Mouse (Mus musculus) liver, adult 2 months (tissue): Measurements from ENCODE around the gene Mettl16. TPM values are rescaled to one million over a fixed set of nuclear protein-coding genes. Genes with fewer than 3 reads are reported as not detected.

Experiments used
- DNase-seq: peaks from one replicate; pipeline ENCODE4 v3.0.0-alpha.2; 2011; ENCODE audit warnings: low read depth, low spot score; ENCODE audit errors: extremely low read depth
- H3K27ac ChIP-seq: fragments of 200-500 bp; replicated peaks from 2 replicates; pipeline ENCODE4 v1.5.1; 2012; ENCODE audit warnings: low read depth, mild to moderate bottlenecking, control low read depth, inconsistent platforms, low read length; ENCODE audit not compliant: insufficient read depth
- H3K27me3 ChIP-seq: fragments of 200-500 bp; 2 replicates; pipeline ENCODE4 v1.6.1; 2012; ENCODE audit warnings: mild to moderate bottlenecking, moderate library complexity, low read length, inconsistent platforms; ENCODE audit not compliant: control insufficient read depth, insufficient read depth
- H3K36me3 ChIP-seq: fragments of 200-500 bp; 2 replicates; pipeline ENCODE4 v1.6.1; 2012; ENCODE audit warnings: low read length, inconsistent platforms; ENCODE audit not compliant: control insufficient read depth, insufficient read depth
- H3K4me1 ChIP-seq: fragments of 200-500 bp; 2 replicates; pipeline ENCODE4 v1.6.1; 2011; ENCODE audit warnings: low read length; ENCODE audit not compliant: control insufficient read depth, insufficient read depth
- H3K4me3 ChIP-seq: fragments of 200-500 bp; 2 replicates; pipeline ENCODE4 v1.5.1; 2011; ENCODE audit warnings: low read depth, mild to moderate bottlenecking, control low read depth, low read length, moderate library complexity; ENCODE audit not compliant: insufficient read depth
- H3K79me2 ChIP-seq: fragments of 200-500 bp; 2 replicates; pipeline ENCODE4 v1.6.1; 2012; ENCODE audit warnings: inconsistent platforms, mild to moderate bottlenecking, low read length, moderate library complexity; ENCODE audit not compliant: control insufficient read depth, insufficient read depth
- H3K9ac ChIP-seq: fragments of 200-500 bp; 2 replicates; pipeline ENCODE4 v1.6.1; 2012; ENCODE audit warnings: low read depth, mild to moderate bottlenecking, control low read depth, inconsistent platforms, low read length
- CTCF ChIP-seq: fragments of 200-500 bp; IDR thresholded peaks from 2 replicates; pipeline ENCODE4 v1.5.1; 2011; ENCODE audit warnings: low read depth, low read length, control low read depth
- POLR2A ChIP-seq: fragments of 200-500 bp; IDR thresholded peaks from 2 replicates; pipeline ENCODE4 v1.6.1; 2011; ENCODE audit warnings: low read length, control low read depth; ENCODE audit not compliant: insufficient read depth; ENCODE audit errors: extremely low read depth
- whole genome bisulfite sequencing: fragments of 180-500 bp; shearing (Covaris S2); methylation state at CpG from one replicate; pipeline ENCODE4 v1.1.7; 2018; 5-methylcytosine and 5-hydroxymethylcytosine counted together
- polyA plus RNA-seq: library from polyadenylated mRNA; depleted of rRNA; stranded (reverse); fragments of >200 nt; gene quantifications from 2 replicates; pipeline ENCODE4 v1.2.3, GENCODE M21; 2012
- total RNA-seq: library from RNA; depleted of rRNA; stranded (reverse); fragments of >200 nt; gene quantifications from 2 replicates; pipeline ENCODE4 v1.2.3, GENCODE M21; 2014

Gene Mettl16
- total and polyA plus RNA-seq, 2 experiments: 3.4 to 5.1 TPM

DNA sequence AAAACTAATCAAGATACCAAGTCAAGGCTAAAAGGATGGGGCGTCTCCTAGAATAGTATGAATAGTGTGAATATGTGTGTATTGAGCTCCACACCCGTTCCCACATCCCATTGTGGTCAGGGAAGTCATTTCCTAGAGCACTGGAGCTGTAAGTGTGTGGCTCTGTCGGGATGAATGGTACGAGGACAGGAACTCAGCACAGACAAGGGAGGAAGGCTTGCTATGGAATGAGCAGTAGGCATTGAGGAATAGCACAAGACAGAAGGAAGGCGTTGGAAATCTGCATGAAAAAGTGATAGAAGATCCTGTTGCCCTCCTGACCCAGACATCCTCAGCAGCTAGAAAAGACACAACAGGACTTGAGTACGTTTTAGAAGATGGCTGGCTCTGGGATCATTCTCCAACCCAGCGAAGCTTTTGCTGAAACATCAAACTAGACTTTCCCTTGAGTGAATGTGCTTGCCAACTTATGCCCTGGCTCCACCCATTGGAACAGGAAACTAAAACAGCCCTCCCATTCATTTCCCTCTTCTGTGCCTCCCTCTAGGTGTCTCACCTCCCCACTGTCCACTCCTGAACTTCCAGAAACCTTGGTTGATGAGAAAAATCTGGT lies 57.3 kb downstream of the Mettl16 start:
- Histone ChIP-seq H3K27me3 (no peaks in the 10 kb centered on the region), H3K27ac (peak overlapping the region; percentile 53), H3K4me1 (peaks cover 33% of the 10 kb centered on the region), H3K79me2 (peaks cover 2% of the 10 kb centered on the region; the same call in 1 of the 2 replicates), H3K4me3 (no peak overlapping the region), H3K9ac (no peak overlapping the region), H3K36me3 (no peaks in the 10 kb centered on the region)
- TF ChIP-seq CTCF (no peak), POLR2A (no peak)
- 62% methylated on average over 7 of the region's 7 CpGs for WGBS
- no peak for DNase-seq

DNA sequence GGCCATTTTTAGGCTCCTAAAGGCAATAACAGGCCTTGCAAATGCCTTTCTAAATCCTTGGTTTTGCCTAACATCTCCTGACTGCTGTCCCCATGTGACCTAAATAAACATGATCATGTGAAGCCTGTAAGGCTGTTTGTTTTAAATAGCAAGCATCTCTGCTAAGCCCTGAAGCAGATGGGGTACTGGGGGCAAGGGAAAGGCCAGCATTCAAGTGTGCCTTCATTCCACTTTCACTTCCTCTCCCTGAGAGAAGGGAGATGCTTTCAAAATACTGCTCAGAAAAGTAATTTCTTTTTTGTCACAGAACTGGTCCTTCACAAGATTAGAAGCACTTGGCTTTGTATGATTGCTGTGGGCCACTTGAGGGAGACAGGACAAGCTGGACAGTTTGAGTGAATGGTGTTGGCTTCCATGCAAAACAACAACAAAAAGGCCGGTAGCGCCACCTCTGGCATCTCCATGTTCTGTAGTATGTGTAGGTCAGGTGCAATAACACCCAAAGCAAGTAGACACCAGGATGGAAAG lies 57.8 kb downstream of the Mettl16 start:
- peaks cover 34% of the 10 kb centered on the region for H3K4me1 ChIP-seq
- DNase-seq: peak; percentile 58
- 63% methylated on average over 2 of the region's 2 CpGs for WGBS
- peaks cover 8% of the 10 kb centered on the region; the same call in 1 of the 2 replicates for H3K79me2 ChIP-seq
- H3K9ac ChIP-seq: no peak overlapping the region
- peak overlapping the region; percentile 53 for H3K27ac ChIP-seq
- H3K4me3 ChIP-seq: no peak overlapping the region
- no peaks in the 10 kb centered on the region for H3K36me3 ChIP-seq
- TF ChIP-seq POLR2A (no peak), CTCF (no peak)
- H3K27me3 ChIP-seq: no peaks in the 10 kb centered on the region

DNA sequence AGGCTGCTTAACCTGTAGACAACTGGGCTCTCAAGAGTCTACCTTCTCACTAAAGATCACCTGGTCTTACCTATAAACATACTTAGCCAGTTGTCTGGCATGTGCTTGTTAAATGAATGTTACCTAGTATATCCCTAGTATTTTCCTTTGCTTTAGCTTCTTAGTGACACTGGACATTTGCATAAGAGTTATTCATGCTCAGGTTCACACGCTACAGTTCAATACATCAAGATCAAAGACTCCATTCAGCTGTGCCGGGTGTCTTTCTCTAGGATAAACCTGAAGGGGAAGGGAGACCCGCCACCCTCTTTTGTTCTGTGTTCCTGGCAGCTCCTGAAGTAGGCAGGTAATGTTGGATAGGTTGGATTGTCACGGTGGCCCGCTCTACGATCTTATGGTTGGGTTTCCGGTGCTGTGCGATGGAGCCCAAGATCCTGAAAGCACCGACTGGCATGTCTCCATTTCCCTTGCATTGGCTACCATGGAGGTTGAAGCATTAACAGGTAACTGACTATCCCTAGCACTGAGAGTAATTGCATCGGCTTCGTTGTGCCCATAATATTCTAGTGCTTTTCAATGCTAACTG lies 58.4 kb downstream of the Mettl16 start:
- no peaks in the 10 kb centered on the region for H3K36me3 ChIP-seq
- no peak overlapping the region for H3K4me3 ChIP-seq
- no peaks in the 10 kb centered on the region for H3K27me3 ChIP-seq
- no peak overlapping the region; the same call in 1 of the 2 replicates for H3K9ac ChIP-seq
- no peak for DNase-seq
- no peak for TF ChIP-seq POLR2A
- no peak for TF ChIP-seq CTCF
- H3K4me1 ChIP-seq: peaks cover 38% of the 10 kb centered on the region
- 41% methylated on average over 11 of the region's 11 CpGs for WGBS
- H3K27ac ChIP-seq: peak overlapping the region; percentile 94
- peaks cover 14% of the 10 kb centered on the region; the same call in 1 of the 2 replicates for H3K79me2 ChIP-seq

DNA sequence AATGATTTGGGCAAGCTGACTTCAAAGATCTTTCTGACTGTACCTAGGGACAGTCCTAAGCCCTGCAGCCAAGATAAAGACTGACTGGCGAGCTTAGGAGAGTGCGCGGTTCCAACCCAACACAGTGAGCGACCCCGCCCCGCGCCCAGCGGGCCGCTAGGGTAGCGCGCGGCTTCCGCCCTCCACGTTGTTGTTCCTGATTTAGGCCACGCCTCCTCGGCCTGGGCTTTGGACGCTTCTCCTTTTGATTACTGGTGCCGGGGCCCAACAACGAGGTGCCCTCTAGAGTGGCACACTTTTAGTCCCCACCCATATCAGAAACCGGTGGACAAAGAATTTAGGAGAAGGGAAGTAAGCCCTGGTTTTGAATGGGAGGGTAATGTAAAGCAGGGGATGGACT lies 59.2 kb downstream of the Mettl16 start:
- H3K9ac ChIP-seq: peak overlapping the region; percentile 53
- peaks cover 43% of the 10 kb centered on the region for H3K4me1 ChIP-seq
- under 1% methylated on average over 20 of the region's 20 CpGs for WGBS
- DNase-seq: peak; percentile 86
- peak overlapping the region; percentile 33 for H3K4me3 ChIP-seq
- TF ChIP-seq CTCF: peak; percentile 38; the same call in 1 of the 2 replicates
- peak; percentile 18; the same call in 1 of the 2 replicates for TF ChIP-seq POLR2A
- H3K27ac ChIP-seq: peak overlapping the region; percentile 94
- no peaks in the 10 kb centered on the region for H3K36me3 ChIP-seq
- peaks cover 21% of the 10 kb centered on the region; the same call in 1 of the 2 replicates for H3K79me2 ChIP-seq
- no peaks in the 10 kb centered on the region for H3K27me3 ChIP-seq

DNA sequence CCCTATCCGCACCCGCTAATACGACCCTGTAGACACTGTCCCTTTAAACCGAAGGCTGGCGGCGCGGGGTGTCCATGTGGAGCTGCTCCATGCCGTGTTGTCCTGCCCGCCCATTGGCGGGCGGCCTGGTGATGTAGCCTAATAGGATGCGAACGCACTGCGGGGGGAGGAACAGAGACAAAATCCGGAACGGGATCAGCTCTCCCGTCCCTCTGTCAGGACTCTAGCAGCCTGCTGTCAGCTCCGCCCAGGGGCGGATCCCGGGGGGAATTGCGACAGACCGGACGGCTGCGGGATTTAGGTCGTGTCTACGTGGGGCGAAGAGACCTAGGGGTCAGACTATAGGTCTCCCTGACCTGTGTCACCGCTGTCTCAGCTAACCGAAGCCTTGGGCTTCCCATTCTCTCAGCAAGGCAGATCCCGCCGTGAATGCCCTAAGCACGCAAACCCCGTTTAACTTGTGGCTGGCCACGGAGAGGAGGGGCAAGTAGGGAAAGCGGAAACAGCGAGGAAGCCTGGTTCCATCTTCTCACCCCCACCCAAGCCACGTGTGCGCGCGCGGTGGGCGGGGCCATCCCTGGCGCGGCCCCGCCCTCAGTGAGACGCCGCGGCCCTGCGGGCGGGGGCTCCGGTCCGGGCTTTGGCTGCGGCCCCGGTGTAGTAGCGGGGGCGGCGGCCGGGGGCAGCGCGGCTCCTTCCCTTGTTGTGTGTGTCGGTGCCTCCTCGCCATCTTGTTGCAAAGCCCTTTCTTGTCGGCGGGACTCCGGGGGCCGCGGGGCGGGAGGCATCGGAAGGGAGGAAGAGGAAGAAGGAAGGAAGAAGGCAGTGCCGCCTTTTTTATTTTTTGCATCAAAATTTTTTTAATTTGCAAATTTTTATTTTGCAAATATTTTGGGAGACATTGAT lies 59.9 kb downstream of the Mettl16 start, which contains the start of gene Mnt:
Gene Mnt (plus strand): TSS at position 665 of the 906 bp plus-strand sequence.
- H3K4me1 ChIP-seq: peaks cover 43% of the 10 kb centered on the region
- under 1% methylated on average over 70 of the region's 70 CpGs for WGBS
- peak; percentile 98 for DNase-seq
- H3K36me3 ChIP-seq: no peaks in the 10 kb centered on the region
- H3K79me2 ChIP-seq: peaks cover 23% of the 10 kb centered on the region; the same call in 1 of the 2 replicates
- peak within 1 kb of the TSS; percentile 94 for H3K9ac ChIP-seq
- H3K27ac ChIP-seq: peak within 1 kb of the TSS; percentile 99
- peak within 1 kb of the TSS; percentile 79 for H3K4me3 ChIP-seq
- no peaks in the 10 kb centered on the region for H3K27me3 ChIP-seq
- TF ChIP-seq CTCF (no peak; the same call in 1 of the 2 replicates), POLR2A (peak; percentile 7; the same call in 1 of the 2 replicates)
